Mouse (Mus musculus) heart, adult 2 months (tissue): ENCODE measurements around the gene Frmd8. TPM values are rescaled to one million over a fixed set of nuclear protein-coding genes. Genes with fewer than 3 reads are reported as not detected.

ENCODE experiments used
- DNase-seq, 2 experiments: peaks; one replicate each; pipeline ENCODE4 v3.0.0; 2021
- H3K27ac ChIP-seq: fragments of 200-600 bp; 2 replicates; pipeline ENCODE4 v1.8.1; 2022
- H3K27me3 ChIP-seq: fragments of 200-500 bp; 2 replicates; pipeline ENCODE4 v1.6.1; 2012; ENCODE audit warnings: mild to moderate bottlenecking, low read length, inconsistent platforms, mixed read lengths; ENCODE audit not compliant: control insufficient read depth, insufficient read depth
- H3K36me3 ChIP-seq: fragments of 200-500 bp; 2 replicates; pipeline ENCODE4 v1.6.1; 2012; ENCODE audit warnings: low read length, inconsistent platforms; ENCODE audit not compliant: control insufficient read depth, insufficient read depth
- H3K4me1 ChIP-seq: fragments of 200-500 bp; 2 replicates; pipeline ENCODE4 v1.6.1; 2011; ENCODE audit warnings: low read length; ENCODE audit not compliant: control insufficient read depth, insufficient read depth
- H3K4me3 ChIP-seq: fragments of 200-600 bp; 2 replicates; pipeline ENCODE4 v1.8.1; 2022
- H3K79me2 ChIP-seq: fragments of 200-500 bp; replicated peaks from 2 replicates; pipeline ENCODE4 v1.6.1; 2012; ENCODE audit warnings: mild to moderate bottlenecking, inconsistent platforms, low read length, moderate library complexity, mixed read lengths; ENCODE audit not compliant: control insufficient read depth, insufficient read depth
- H3K9ac ChIP-seq: fragments of 200-500 bp; 2 replicates; pipeline ENCODE4 v1.6.1; 2012; ENCODE audit warnings: low read depth, mild to moderate bottlenecking, control low read depth, inconsistent platforms, low read length, mixed read lengths
- CTCF ChIP-seq: fragments of 200-600 bp; IDR thresholded peaks from 2 replicates; pipeline ENCODE4 v1.8.1; 2022; ENCODE audit warnings: antibody characterized with exemption, mild to moderate bottlenecking, moderate library complexity
- EP300 ChIP-seq: fragments of 200-500 bp; IDR thresholded peaks from 2 replicates; pipeline ENCODE4 v1.6.1; 2011; ENCODE audit warnings: low read depth, low read length, control low read depth; ENCODE audit not compliant: insufficient read depth
- POLR2A ChIP-seq: fragments of 200-500 bp; IDR thresholded peaks from 2 replicates; pipeline ENCODE4 v1.6.1; 2011; ENCODE audit warnings: mild to moderate bottlenecking, low read depth, low read length, control low read depth; ENCODE audit not compliant: insufficient read depth
- WGBS: fragments of 180-500 bp; shearing (Covaris S2); methylation state at CpG from one replicate; pipeline ENCODE4 v1.1.7; 2018; 5-methylcytosine and 5-hydroxymethylcytosine counted together
- intact Hi-C: fragments of 180-260 bp; cut with DNase I; formaldehyde crosslinking; loops from one replicate; pipeline ENCODE4 v1.15.1; 2025
- polyA plus RNA-seq: library from polyadenylated mRNA; depleted of rRNA; stranded (reverse); fragments of >200 nt; gene quantifications from 2 replicates; pipeline ENCODE4 v1.2.3, GENCODE M21; 2012
- total RNA-seq, 2 experiments: library from RNA; stranded (reverse); gene quantifications; 2 replicates each; pipeline ENCODE4 v1.2.3; 2021

Gene Frmd8
- total and polyA plus RNA-seq, 3 experiments, result 7.0 to 8.4 (median 7.7) TPM

DNA sequence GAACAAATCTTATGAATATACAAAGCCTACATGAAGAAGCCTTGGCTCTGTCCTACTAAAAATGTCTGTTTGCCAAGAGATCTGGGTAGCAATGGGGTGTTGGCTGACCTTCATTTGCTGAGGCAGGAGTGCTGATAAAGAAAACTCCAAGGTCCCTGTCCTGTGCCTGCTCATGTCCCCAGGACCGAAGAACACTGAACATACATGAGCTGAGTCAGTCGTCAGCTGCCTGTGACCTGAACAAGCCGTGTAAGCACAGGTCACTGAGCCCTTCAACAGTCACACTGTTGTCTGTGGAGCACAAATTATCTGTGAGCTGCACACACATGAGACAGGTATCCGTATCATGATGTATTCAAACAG, 43.1 kb downstream of the Frmd8 start:
- no peaks in the 10 kb centered on the region; the same call in 1 of the 2 replicates for H3K79me2 ChIP-seq
- intact Hi-C loops, result no loop called here
- H3K4me1 ChIP-seq, result peaks cover 32% of the 10 kb centered on the region
- peak overlapping the region; percentile 40; the same call in 1 of the 2 replicates for H3K9ac ChIP-seq
- H3K27me3 ChIP-seq, result no peaks in the 10 kb centered on the region
- 67% methylated on average over 4 of the region's 4 CpGs for WGBS
- H3K27ac ChIP-seq, result peak overlapping the region; percentile 100
- DNase-seq, result no peak
- TF ChIP-seq CTCF (no peak), EP300 (no peak), POLR2A (no peak)
- peaks cover 43% of the 10 kb centered on the region for H3K36me3 ChIP-seq
- no peak overlapping the region for H3K4me3 ChIP-seq

DNA sequence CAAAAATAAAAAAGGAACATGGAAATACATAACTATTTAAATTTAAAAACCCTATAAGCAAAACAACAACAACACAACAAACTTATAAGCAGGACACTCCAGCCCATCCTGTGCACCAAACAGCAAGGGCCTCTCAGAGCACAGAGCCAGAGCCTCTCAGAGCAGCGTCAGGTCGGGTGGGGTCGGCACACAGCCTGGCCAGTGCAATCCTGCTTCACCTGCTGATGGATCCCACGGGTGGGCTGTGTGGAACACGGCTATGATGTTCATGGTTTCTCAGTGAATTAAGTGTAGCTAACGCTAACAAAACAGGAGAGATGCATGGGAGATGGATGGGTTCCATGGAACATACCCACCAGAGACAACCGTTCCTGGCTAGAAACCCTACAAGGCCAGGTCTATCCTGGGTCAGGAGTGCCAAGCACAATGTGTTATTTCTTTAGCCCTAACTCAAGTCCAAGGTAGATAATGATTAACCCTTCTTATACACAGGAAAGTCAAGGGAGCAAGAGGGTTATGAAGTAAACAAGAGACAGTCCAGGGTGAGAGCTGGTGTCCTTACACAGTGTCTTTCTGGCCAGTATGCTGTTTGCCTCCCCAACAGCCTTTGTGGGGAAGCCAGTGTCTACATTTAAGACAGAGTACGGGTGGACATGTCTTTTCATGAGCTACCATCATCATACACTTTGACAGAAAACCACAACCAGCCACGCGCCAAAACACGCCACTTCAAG, 43.7 kb downstream of the Frmd8 start:
- no peak for DNase-seq
- Histone ChIP-seq H3K4me3 (no peak overlapping the region), H3K4me1 (peaks cover 30% of the 10 kb centered on the region), H3K9ac (no peak overlapping the region; the same call in 1 of the 2 replicates), H3K27ac (peak overlapping the region; percentile 100), H3K27me3 (no peaks in the 10 kb centered on the region), H3K79me2 (no peaks in the 10 kb centered on the region; the same call in 1 of the 2 replicates), H3K36me3 (peaks cover 44% of the 10 kb centered on the region)
- intact Hi-C loops, result no loop called here
- TF ChIP-seq EP300 (no peak), POLR2A (peak; percentile 45; the same call in 1 of the 2 replicates)
- WGBS, result 57% methylated on average over 11 of the region's 11 CpGs

DNA sequence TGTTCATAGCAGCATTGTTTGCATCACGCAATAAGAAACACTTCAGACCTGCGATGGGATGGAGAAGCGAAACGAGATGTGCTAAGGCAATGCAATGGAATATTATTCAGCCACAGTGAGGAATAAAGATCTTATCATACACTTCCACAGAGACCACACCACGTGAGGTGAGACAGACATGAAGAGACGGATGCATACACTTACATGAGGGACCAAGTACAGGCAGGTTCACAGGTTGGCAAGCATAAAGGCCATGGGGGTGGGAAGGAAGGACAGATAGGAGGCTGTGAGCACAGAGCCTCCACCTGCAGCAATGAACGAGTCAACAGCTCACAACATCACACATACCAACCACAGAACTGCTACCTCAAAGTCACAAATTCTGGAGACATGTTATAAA, 44.3 kb downstream of the Frmd8 start:
- peaks cover 46% of the 10 kb centered on the region for H3K36me3 ChIP-seq
- H3K79me2 ChIP-seq, result no peaks in the 10 kb centered on the region; the same call in 1 of the 2 replicates
- H3K9ac ChIP-seq, result no peak overlapping the region
- H3K4me1 ChIP-seq, result peaks cover 29% of the 10 kb centered on the region
- no peaks in the 10 kb centered on the region for H3K27me3 ChIP-seq
- peak overlapping the region; percentile 100; the same call in 1 of the 2 replicates for H3K27ac ChIP-seq
- 63% methylated on average over 7 of the region's 7 CpGs for WGBS
- no peak for DNase-seq
- no peak overlapping the region for H3K4me3 ChIP-seq
- intact Hi-C loops, result no loop called here
- TF ChIP-seq POLR2A (no peak), CTCF (no peak), EP300 (no peak)

DNA sequence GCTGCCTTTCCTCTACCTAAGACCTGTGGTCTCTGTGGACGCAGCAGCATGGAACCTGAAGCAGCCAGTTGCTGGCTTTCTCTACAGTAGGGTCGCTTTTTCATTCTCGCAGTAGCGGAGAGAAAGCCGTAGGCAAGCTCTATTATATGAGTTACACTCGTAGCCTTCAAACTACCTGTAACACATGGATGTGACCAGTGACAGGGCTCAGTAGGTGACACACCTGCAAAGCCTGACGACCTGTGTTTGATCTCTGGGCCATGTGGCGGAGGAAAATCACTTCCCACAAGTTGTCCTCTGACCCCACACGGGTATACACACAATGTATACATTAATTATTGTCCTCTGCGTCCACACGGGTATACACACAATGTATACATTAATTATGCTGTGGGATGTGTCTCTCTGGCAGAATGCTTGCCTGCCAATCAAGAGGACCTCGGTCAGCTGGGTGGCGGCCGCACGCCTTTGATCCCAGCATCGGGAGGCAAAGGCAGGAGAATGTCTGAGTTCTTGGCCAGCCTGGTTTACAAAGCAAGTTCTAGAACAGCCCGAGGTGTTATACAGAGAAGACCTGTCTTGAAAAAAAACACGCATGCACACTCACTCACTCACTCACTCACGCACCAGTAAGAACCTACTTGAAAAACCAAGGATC, 45.0 kb downstream of the Frmd8 start:
- Histone ChIP-seq H3K9ac (no peak overlapping the region), H3K4me1 (peaks cover 29% of the 10 kb centered on the region), H3K27ac (no peak overlapping the region; the same call in 1 of the 2 replicates), H3K36me3 (peaks cover 52% of the 10 kb centered on the region), H3K4me3 (no peak overlapping the region), H3K27me3 (no peaks in the 10 kb centered on the region), H3K79me2 (no peaks in the 10 kb centered on the region; the same call in 1 of the 2 replicates)
- no peak for DNase-seq
- 80% methylated on average over 19 of the region's 19 CpGs for WGBS
- intact Hi-C loops, result no loop called here
- TF ChIP-seq CTCF (no peak), POLR2A (0 out of 2 replicates have a peak, but pooled peaks have one; percentile 12), EP300 (no peak)

DNA sequence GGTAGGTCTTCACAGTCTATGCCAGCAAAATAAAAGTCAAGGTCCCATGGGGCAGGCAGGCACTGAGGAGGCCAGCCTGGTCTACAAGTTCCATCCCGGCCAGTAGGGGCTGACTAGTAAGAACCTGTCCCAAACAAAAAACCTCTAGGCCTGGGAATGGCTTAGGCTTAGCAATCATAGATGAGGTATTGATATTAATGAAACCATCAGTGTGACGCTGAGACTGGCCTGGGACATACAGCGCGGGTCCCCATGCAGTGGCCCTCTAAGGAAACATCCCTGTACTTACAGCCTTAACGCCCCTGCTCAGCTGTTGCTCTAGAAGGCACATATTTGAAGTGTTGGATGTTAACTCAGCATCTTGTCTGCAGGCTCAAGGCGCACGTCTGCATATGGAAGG, 46.2 kb downstream of the Frmd8 start:
- Histone ChIP-seq H3K4me1 (peaks cover 37% of the 10 kb centered on the region), H3K27me3 (no peaks in the 10 kb centered on the region), H3K79me2 (no peaks in the 10 kb centered on the region; the same call in 1 of the 2 replicates), H3K9ac (0 out of 2 replicates have a peak overlapping the region, but pooled peaks have one; percentile 8), H3K27ac (peak overlapping the region; percentile 72; the same call in 1 of the 2 replicates), H3K36me3 (peaks cover 60% of the 10 kb centered on the region), H3K4me3 (no peak overlapping the region)
- WGBS, result 85% methylated on average over 7 of the region's 7 CpGs
- TF ChIP-seq EP300 (no peak), CTCF (no peak), POLR2A (no peak)
- intact Hi-C loops, result no loop called here
- DNase-seq, result no peak

DNA sequence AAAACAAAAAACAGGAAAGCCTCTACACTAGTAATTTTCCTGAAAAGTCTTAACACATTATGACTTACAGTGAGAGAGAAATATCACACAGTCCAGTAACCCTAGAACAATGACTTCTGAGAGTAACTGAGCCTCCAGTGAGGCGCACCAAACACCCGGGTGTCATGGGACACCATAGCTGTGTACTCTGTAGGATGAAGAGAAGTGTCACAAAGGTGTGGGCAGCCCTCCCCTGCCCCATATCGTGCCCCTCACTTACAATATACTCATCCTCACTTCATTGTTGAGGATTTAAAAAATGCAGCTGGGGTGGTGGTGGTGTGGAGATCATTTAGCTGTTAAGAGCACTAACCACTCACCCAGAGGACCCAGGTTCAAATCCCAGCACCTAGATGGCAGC, 46.9 kb downstream of the Frmd8 start:
- Histone ChIP-seq H3K4me1 (peaks cover 35% of the 10 kb centered on the region), H3K4me3 (no peak overlapping the region), H3K27me3 (no peaks in the 10 kb centered on the region), H3K27ac (peak overlapping the region; percentile 72), H3K9ac (no peak overlapping the region), H3K36me3 (peaks cover 59% of the 10 kb centered on the region), H3K79me2 (no peaks in the 10 kb centered on the region)
- 84% methylated on average over 3 of the region's 3 CpGs for WGBS
- intact Hi-C loops, result no loop called here
- DNase-seq, result no peak
- no peak for TF ChIP-seq EP300
- no peak for TF ChIP-seq CTCF
- no peak for TF ChIP-seq POLR2A
